Mouse (Mus musculus) frontal cortex, postnatal 36 days (tissue): ENCODE results near the gene Gm28551.

Source experiments
- DNase-seq, 2 experiments: peaks; one replicate each; pipeline ENCODE4 v3.0.0; 2022; ENCODE audit warnings: low spot score in 2 of 2

Gene Gm28551

DNA sequence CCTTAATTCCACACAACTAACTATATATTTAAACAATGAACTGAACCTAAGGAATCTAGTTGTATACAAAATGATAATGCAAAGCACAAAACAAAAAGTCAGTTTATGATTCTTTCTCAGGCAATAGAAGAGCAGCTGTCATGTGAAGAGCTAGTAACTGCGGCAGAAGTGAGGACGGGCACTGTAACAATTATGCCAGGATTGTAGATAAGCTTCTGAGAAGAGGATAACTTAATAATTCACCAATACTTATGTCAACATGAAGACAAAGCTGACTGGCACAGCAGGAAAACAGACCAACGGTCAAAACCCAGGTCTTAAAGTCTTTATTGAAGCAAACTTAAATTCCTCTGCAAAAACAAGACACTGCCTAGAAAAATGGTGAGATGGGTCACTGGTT, 61.3 kb downstream of the Gm28551 start:
- DNase-seq = no peak
